Mouse (Mus musculus): ENCODE results near the gene Camk2n2. TPM values are rescaled to one million over a fixed set of nuclear protein-coding genes. Genes with fewer than 3 reads are reported as not detected.

The Camk2n2 gene
- total RNA-seq, 1 experiment from 2014 or later: not detected

GRCm38 (mm10) chr16:20620399-20620735, 720 bp downstream of the Camk2n2 start:
- no peak for ATAC-seq (replicated peaks in 1 of 2; ENCODE audit: insufficient read depth in 1 of 2, low FRiP score in 2 of 2, low TSS enrichment in 1 of 2, low read depth in 1 of 2, poor library complexity in 2 of 2, severe bottlenecking in 2 of 2)

DNA sequence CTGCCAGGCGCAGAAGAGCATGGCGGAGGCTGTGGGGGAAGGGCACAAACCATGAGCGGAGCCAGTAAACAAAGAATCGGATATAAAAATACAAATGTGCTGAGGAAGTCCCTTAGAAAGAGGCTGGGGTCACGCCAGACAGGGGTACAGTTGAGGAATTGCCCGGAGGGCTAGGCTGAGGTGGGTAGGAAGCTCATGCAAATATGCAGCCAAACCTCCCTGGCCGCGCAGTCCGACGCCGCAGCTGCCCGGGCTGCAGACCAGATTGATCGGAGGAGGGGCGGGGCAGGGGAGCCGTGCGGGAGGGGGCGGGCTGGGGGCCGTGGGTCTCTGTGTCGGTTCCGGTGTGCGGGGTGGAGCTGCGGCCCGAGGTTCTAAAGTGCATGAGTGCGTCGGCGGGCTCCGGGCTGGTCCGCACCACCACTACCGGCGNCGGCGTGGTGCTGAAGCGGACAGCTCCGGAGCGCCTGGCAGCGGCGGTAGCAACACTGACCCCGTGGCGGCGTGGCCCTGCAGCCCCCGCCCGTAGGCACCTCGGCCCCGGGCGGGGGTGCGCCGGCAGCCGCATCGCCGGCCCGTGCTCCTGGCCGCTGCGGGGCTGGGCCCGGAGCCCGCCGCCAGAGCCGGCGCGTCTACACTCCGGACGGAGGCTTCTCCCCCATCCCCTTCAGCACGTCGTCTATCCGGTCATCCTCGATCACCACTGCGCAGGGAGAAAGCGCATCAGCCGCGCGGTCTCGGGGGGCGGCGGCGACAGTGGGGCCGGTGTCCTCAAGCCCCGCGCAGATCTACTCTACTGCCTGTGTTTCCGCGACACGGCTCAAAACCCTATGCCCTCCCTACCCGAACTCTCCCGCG, 1.3 kb downstream of the Camk2n2 start:
- peak; percentile 51 to 52; a peak in 3 of 4 replicates for ATAC-seq (replicated peaks in 1 of 2; ENCODE audit: insufficient read depth in 1 of 2, low FRiP score in 2 of 2, low TSS enrichment in 1 of 2, low read depth in 1 of 2, poor library complexity in 2 of 2, severe bottlenecking in 2 of 2)

GRCm38 (mm10) chr16:20611357-20612227, 9.5 kb downstream of the Camk2n2 start, which contains the start of the genes Eef1akmt4, Gm49333 and Alg3:
Gene Eef1akmt4 (plus strand): TSS chr16:20611593.
Gene Gm49333 (plus strand): TSS chr16:20611610.
Gene Alg3 (minus strand): TSS chr16:20611735.
- ATAC-seq (replicated peaks in 1 of 2; ENCODE audit: insufficient read depth in 1 of 2, low FRiP score in 2 of 2, low TSS enrichment in 1 of 2, low read depth in 1 of 2, poor library complexity in 2 of 2, severe bottlenecking in 2 of 2): peak; percentile 96 to 97

GRCm38 (mm10) chr16:20610501-20611356, 10.4 kb downstream of the Camk2n2 start:
- ATAC-seq (replicated peaks in 1 of 2; ENCODE audit: insufficient read depth in 1 of 2, low FRiP score in 2 of 2, low TSS enrichment in 1 of 2, low read depth in 1 of 2, poor library complexity in 2 of 2, severe bottlenecking in 2 of 2): peak; percentile 42 to 82

- ATAC-seq (replicated peaks in 1 of 2; ENCODE audit: insufficient read depth in 1 of 2, low FRiP score in 2 of 2, low TSS enrichment in 1 of 2, low read depth in 1 of 2, poor library complexity in 2 of 2, severe bottlenecking in 2 of 2): no peak
Observed at GRCm38 (mm10) chr16:20604705-20605104, 16.4 kb downstream of the Camk2n2 start.

GRCm38 (mm10) chr16:20600511-20600910, 20.6 kb downstream of the Camk2n2 start:
- ATAC-seq (replicated peaks in 1 of 2; ENCODE audit: insufficient read depth in 1 of 2, low FRiP score in 2 of 2, low TSS enrichment in 1 of 2, low read depth in 1 of 2, poor library complexity in 2 of 2, severe bottlenecking in 2 of 2): no peak

DNA sequence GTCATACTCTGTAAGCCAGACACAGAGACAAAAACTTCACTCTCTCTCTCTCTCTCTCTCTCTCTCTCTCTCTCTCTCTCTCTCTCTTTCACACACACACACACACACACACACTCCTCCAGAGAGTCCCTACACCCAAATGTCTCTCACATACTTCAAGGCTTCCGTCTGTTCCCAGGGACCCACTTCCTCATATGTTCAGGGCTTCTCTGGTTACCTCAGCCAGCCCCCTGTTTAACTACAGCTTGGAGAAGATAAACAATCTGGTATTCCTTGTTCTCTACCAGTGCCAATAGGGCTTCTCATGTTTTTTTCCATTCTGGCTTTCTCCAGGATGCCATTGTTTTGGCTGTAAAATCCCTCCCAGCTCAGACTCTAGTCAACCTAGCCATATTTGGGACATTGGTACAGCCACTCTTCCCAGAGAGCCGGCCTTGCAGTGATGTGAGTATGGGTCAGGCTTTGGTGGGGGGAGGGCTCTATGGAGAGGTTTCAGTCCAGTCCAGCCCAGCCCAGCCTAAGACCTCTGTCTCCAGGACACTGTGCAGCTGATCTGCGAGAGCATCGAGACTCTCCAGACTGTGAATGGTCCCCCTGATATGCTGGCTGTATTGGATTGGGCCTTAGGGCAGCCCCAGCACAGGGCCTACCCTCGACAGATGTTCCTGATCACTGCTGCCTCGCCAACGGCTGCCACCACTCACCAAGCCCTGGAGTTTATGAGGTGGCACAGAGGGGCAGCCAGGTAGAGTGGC, 24.2 kb downstream of the Camk2n2 start:
- ATAC-seq (replicated peaks in 1 of 2; ENCODE audit: insufficient read depth in 1 of 2, low FRiP score in 2 of 2, low TSS enrichment in 1 of 2, low read depth in 1 of 2, poor library complexity in 2 of 2, severe bottlenecking in 2 of 2): no peak

- no peak for ATAC-seq (replicated peaks in 1 of 2; ENCODE audit: insufficient read depth in 1 of 2, low FRiP score in 2 of 2, low TSS enrichment in 1 of 2, low read depth in 1 of 2, poor library complexity in 2 of 2, severe bottlenecking in 2 of 2)
Observed at GRCm38 (mm10) chr16:20595737-20596136, 25.4 kb downstream of the Camk2n2 start.

GRCm38 (mm10) chr16:20595060-20595673, 25.9 kb downstream of the Camk2n2 start:
- ATAC-seq (replicated peaks in 1 of 2; ENCODE audit: insufficient read depth in 1 of 2, low FRiP score in 2 of 2, low TSS enrichment in 1 of 2, low read depth in 1 of 2, poor library complexity in 2 of 2, severe bottlenecking in 2 of 2): no peak

GRCm38 (mm10) chr16:20591076-20591705, 29.9 kb downstream of the Camk2n2 start:
- ATAC-seq (replicated peaks in 1 of 2; ENCODE audit: insufficient read depth in 1 of 2, low FRiP score in 2 of 2, low TSS enrichment in 1 of 2, low read depth in 1 of 2, poor library complexity in 2 of 2, severe bottlenecking in 2 of 2): no peak

DNA sequence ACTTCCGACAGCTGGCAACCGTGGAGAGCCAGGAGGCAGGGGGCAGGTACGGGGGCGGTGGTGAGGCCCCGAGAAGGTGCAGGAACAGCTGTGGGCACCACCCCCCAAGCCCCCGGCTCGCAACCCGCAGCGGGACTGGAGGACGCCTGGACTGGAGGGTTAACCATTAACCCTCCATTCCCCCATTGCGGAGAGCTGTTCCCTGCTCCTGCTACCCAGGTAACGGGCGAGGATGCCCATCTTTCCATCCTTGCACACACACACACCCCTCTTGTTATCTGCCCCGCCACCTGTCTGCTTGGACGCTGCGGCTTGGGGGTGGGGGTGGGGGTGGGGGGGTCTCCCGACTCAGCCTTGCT, 30.4 kb downstream of the Camk2n2 start:
- ATAC-seq (replicated peaks in 1 of 2; ENCODE audit: insufficient read depth in 1 of 2, low FRiP score in 2 of 2, low TSS enrichment in 1 of 2, low read depth in 1 of 2, poor library complexity in 2 of 2, severe bottlenecking in 2 of 2): no peak

GRCm38 (mm10) chr16:20589939-20590679, 31.0 kb downstream of the Camk2n2 start:
- ATAC-seq (replicated peaks in 1 of 2; ENCODE audit: insufficient read depth in 1 of 2, low FRiP score in 2 of 2, low TSS enrichment in 1 of 2, low read depth in 1 of 2, poor library complexity in 2 of 2, severe bottlenecking in 2 of 2): peak; percentile 2 to 39; a peak in 1 of 4 replicates

- 0 out of 4 replicates have a peak, but pooled peaks of 1 of the 2 experiments have one; percentile 19 for ATAC-seq (replicated peaks in 1 of 2; ENCODE audit: insufficient read depth in 1 of 2, low FRiP score in 2 of 2, low TSS enrichment in 1 of 2, low read depth in 1 of 2, poor library complexity in 2 of 2, severe bottlenecking in 2 of 2)
Observed at GRCm38 (mm10) chr16:20589366-20589938, 31.6 kb downstream of the Camk2n2 start, which contains the start of gene Vwa5b2. Gene Vwa5b2 (plus strand): TSS chr16:20589471.
